Mouse (Mus musculus): ENCODE measurements around the gene Apoh. TPM values are rescaled to one million over a fixed set of nuclear protein-coding genes. Genes with fewer than 3 reads are reported as not detected.

Apoh gene
- polyA plus RNA-seq, 1 experiment from 2014 or later = 0.19 TPM

- no peak for ATAC-seq (ENCODE audit: low FRiP score)
- Histone ChIP-seq H3K9ac (ENCODE audit: low read depth, low read length) (0 out of 2 replicates have a peak overlapping the region, but pooled peaks have one; percentile 7), H3K4me1 (replicated peaks; ENCODE audit: control insufficient read depth, insufficient read depth, low read length) (no peaks in the 10 kb centered on the region), H3K4me2 (replicated peaks; ENCODE audit: low read depth, low read length) (no peak overlapping the region), H3K27ac (ENCODE audit: low read depth, low read length) (no peak overlapping the region), H3K27me3 (ENCODE audit: control insufficient read depth, insufficient read depth, low read length) (no peaks in the 10 kb centered on the region), H3K4me3 (ENCODE audit: low read depth, low read length) (no peak overlapping the region), H3K36me3 (ENCODE audit: control insufficient read depth, insufficient read depth, low read length) (no peaks in the 10 kb centered on the region), H3K9me3 (ENCODE audit: control insufficient read depth, low read length) (no peaks in the 10 kb centered on the region)
- WGBS = 87% methylated on average over 11 of the region's 11 CpGs
- no peak for DNase-seq (ENCODE audit: low spot score)
These were observed 24.0 kb upstream of the Apoh start for GRCm38 (mm10) chr11:108319162-108319561.

GRCm38 (mm10) chr11:108320561-108320960 lies 22.6 kb upstream of the Apoh start:
- Histone ChIP-seq H3K4me1 (replicated peaks; ENCODE audit: control insufficient read depth, insufficient read depth, low read length) (no peaks in the 10 kb centered on the region), H3K9ac (ENCODE audit: low read depth, low read length) (no peak overlapping the region), H3K36me3 (ENCODE audit: control insufficient read depth, insufficient read depth, low read length) (no peaks in the 10 kb centered on the region), H3K4me2 (replicated peaks; ENCODE audit: low read depth, low read length) (no peak overlapping the region), H3K27me3 (ENCODE audit: control insufficient read depth, insufficient read depth, low read length) (no peaks in the 10 kb centered on the region), H3K9me3 (ENCODE audit: control insufficient read depth, low read length) (no peaks in the 10 kb centered on the region), H3K4me3 (ENCODE audit: low read depth, low read length) (no peak overlapping the region), H3K27ac (ENCODE audit: low read depth, low read length) (no peak overlapping the region)
- 83% methylated on average over 7 of the region's 7 CpGs for WGBS
- ATAC-seq (ENCODE audit: low FRiP score) (no peak), DNase-seq (ENCODE audit: low spot score) (no peak)

- H3K4me3 ChIP-seq (ENCODE audit: low read depth, low read length) = no peak overlapping the region
- DNase-seq (ENCODE audit: low spot score) (no peak), ATAC-seq (ENCODE audit: low FRiP score) (no peak)
- H3K36me3 ChIP-seq (ENCODE audit: control insufficient read depth, insufficient read depth, low read length) = no peaks in the 10 kb centered on the region
- no peak overlapping the region for H3K27ac ChIP-seq (ENCODE audit: low read depth, low read length)
- no peaks in the 10 kb centered on the region for H3K9me3 ChIP-seq (ENCODE audit: control insufficient read depth, low read length)
- no peaks in the 10 kb centered on the region for H3K27me3 ChIP-seq (ENCODE audit: control insufficient read depth, insufficient read depth, low read length)
- WGBS = 87% methylated on average over 2 of the region's 2 CpGs
- H3K4me2 ChIP-seq (replicated peaks; ENCODE audit: low read depth, low read length) = no peak overlapping the region
- no peaks in the 10 kb centered on the region for H3K4me1 ChIP-seq (replicated peaks; ENCODE audit: control insufficient read depth, insufficient read depth, low read length)
- no peak overlapping the region for H3K9ac ChIP-seq (ENCODE audit: low read depth, low read length)
These were observed 21.0 kb upstream of the Apoh start for GRCm38 (mm10) chr11:108322156-108322555.

- Histone ChIP-seq H3K27me3 (ENCODE audit: control insufficient read depth, insufficient read depth, low read length) (no peaks in the 10 kb centered on the region), H3K27ac (ENCODE audit: low read depth, low read length) (no peak overlapping the region), H3K36me3 (ENCODE audit: control insufficient read depth, insufficient read depth, low read length) (no peaks in the 10 kb centered on the region), H3K9ac (ENCODE audit: low read depth, low read length) (no peak overlapping the region), H3K4me3 (ENCODE audit: low read depth, low read length) (no peak overlapping the region), H3K9me3 (ENCODE audit: control insufficient read depth, low read length) (no peaks in the 10 kb centered on the region), H3K4me2 (replicated peaks; ENCODE audit: low read depth, low read length) (no peak overlapping the region), H3K4me1 (replicated peaks; ENCODE audit: control insufficient read depth, insufficient read depth, low read length) (no peaks in the 10 kb centered on the region)
- DNase-seq (ENCODE audit: low spot score) (no peak), ATAC-seq (ENCODE audit: low FRiP score) (no peak)
- 86% methylated on average over 8 of the region's 8 CpGs for whole genome bisulfite sequencing
These were observed 17.2 kb upstream of the Apoh start for GRCm38 (mm10) chr11:108325943-108326342.

GRCm38 (mm10) chr11:108330818-108331217 lies 12.3 kb upstream of the Apoh start:
- no peak overlapping the region for H3K9ac ChIP-seq (ENCODE audit: low read depth, low read length)
- H3K4me2 ChIP-seq (replicated peaks; ENCODE audit: low read depth, low read length) = no peak overlapping the region
- ATAC-seq (ENCODE audit: low FRiP score) (no peak), DNase-seq (ENCODE audit: low spot score) (no peak)
- H3K27ac ChIP-seq (ENCODE audit: low read depth, low read length) = no peak overlapping the region
- H3K4me3 ChIP-seq (ENCODE audit: low read depth, low read length) = no peak overlapping the region
- WGBS = 87% methylated on average over 11 of the region's 11 CpGs
- H3K4me1 ChIP-seq (replicated peaks; ENCODE audit: control insufficient read depth, insufficient read depth, low read length) = 0 out of 2 replicates have a peak, but pooled peaks cover 2% of the 10 kb centered on the region
- H3K36me3 ChIP-seq (ENCODE audit: control insufficient read depth, insufficient read depth, low read length) = no peaks in the 10 kb centered on the region
- no peaks in the 10 kb centered on the region for H3K27me3 ChIP-seq (ENCODE audit: control insufficient read depth, insufficient read depth, low read length)
- H3K9me3 ChIP-seq (ENCODE audit: control insufficient read depth, low read length) = no peaks in the 10 kb centered on the region

GRCm38 (mm10) chr11:108333006-108333405 lies 10.1 kb upstream of the Apoh start:
- 68% methylated on average over 5 of the region's 5 CpGs for WGBS
- no peak overlapping the region for H3K9ac ChIP-seq (ENCODE audit: low read depth, low read length)
- no peak for ATAC-seq (ENCODE audit: low FRiP score)
- no peak overlapping the region for H3K4me2 ChIP-seq (replicated peaks; ENCODE audit: low read depth, low read length)
- no peak for DNase-seq (ENCODE audit: low spot score)
- H3K27me3 ChIP-seq (ENCODE audit: control insufficient read depth, insufficient read depth, low read length) = no peaks in the 10 kb centered on the region
- H3K9me3 ChIP-seq (ENCODE audit: control insufficient read depth, low read length) = no peaks in the 10 kb centered on the region
- no peak overlapping the region for H3K27ac ChIP-seq (ENCODE audit: low read depth, low read length)
- H3K4me3 ChIP-seq (ENCODE audit: low read depth, low read length) = no peak overlapping the region
- no peaks in the 10 kb centered on the region for H3K36me3 ChIP-seq (ENCODE audit: control insufficient read depth, insufficient read depth, low read length)
- 0 out of 2 replicates have a peak, but pooled peaks cover 2% of the 10 kb centered on the region for H3K4me1 ChIP-seq (replicated peaks; ENCODE audit: control insufficient read depth, insufficient read depth, low read length)

- ATAC-seq (ENCODE audit: low FRiP score) (no peak), DNase-seq (ENCODE audit: low spot score) (no peak)
- Histone ChIP-seq H3K4me3 (ENCODE audit: low read depth, low read length) (no peak overlapping the region), H3K36me3 (ENCODE audit: control insufficient read depth, insufficient read depth, low read length) (no peaks in the 10 kb centered on the region), H3K27ac (ENCODE audit: low read depth, low read length) (no peak overlapping the region), H3K9ac (ENCODE audit: low read depth, low read length) (no peak overlapping the region), H3K27me3 (ENCODE audit: control insufficient read depth, insufficient read depth, low read length) (no peaks in the 10 kb centered on the region), H3K4me2 (replicated peaks; ENCODE audit: low read depth, low read length) (no peak overlapping the region), H3K4me1 (replicated peaks; ENCODE audit: control insufficient read depth, insufficient read depth, low read length) (0 out of 2 replicates have a peak, but pooled peaks cover 2% of the 10 kb centered on the region), H3K9me3 (ENCODE audit: control insufficient read depth, low read length) (no peaks in the 10 kb centered on the region)
- 67% methylated on average over 8 of the region's 8 CpGs for WGBS
These were observed 9.4 kb upstream of the Apoh start for GRCm38 (mm10) chr11:108333583-108334379.

- H3K4me2 ChIP-seq (replicated peaks; ENCODE audit: low read depth, low read length) = no peak overlapping the region
- no peak overlapping the region for H3K9ac ChIP-seq (ENCODE audit: low read depth, low read length)
- WGBS = 75% methylated on average over 3 of the region's 3 CpGs
- H3K9me3 ChIP-seq (ENCODE audit: control insufficient read depth, low read length) = no peaks in the 10 kb centered on the region
- no peak for ATAC-seq (ENCODE audit: low FRiP score)
- no peaks in the 10 kb centered on the region for H3K36me3 ChIP-seq (ENCODE audit: control insufficient read depth, insufficient read depth, low read length)
- H3K27me3 ChIP-seq (ENCODE audit: control insufficient read depth, insufficient read depth, low read length) = no peaks in the 10 kb centered on the region
- no peak overlapping the region for H3K27ac ChIP-seq (ENCODE audit: low read depth, low read length)
- 0 out of 2 replicates have a peak, but pooled peaks cover 2% of the 10 kb centered on the region for H3K4me1 ChIP-seq (replicated peaks; ENCODE audit: control insufficient read depth, insufficient read depth, low read length)
- no peak for DNase-seq (ENCODE audit: low spot score)
- no peak overlapping the region for H3K4me3 ChIP-seq (ENCODE audit: low read depth, low read length)
These were observed 8.5 kb upstream of the Apoh start for GRCm38 (mm10) chr11:108334658-108335057.

GRCm38 (mm10) chr11:108335536-108335935 lies 7.6 kb upstream of the Apoh start:
- Histone ChIP-seq H3K4me3 (ENCODE audit: low read depth, low read length) (no peak overlapping the region), H3K4me2 (replicated peaks; ENCODE audit: low read depth, low read length) (no peak overlapping the region), H3K4me1 (replicated peaks; ENCODE audit: control insufficient read depth, insufficient read depth, low read length) (0 out of 2 replicates have a peak, but pooled peaks cover 2% of the 10 kb centered on the region), H3K27ac (ENCODE audit: low read depth, low read length) (no peak overlapping the region), H3K9me3 (ENCODE audit: control insufficient read depth, low read length) (no peaks in the 10 kb centered on the region), H3K9ac (ENCODE audit: low read depth, low read length) (no peak overlapping the region), H3K36me3 (ENCODE audit: control insufficient read depth, insufficient read depth, low read length) (no peaks in the 10 kb centered on the region), H3K27me3 (ENCODE audit: control insufficient read depth, insufficient read depth, low read length) (0 out of 2 replicates have a peak, but pooled peaks cover 1% of the 10 kb centered on the region)
- ATAC-seq (ENCODE audit: low FRiP score) (no peak), DNase-seq (ENCODE audit: low spot score) (no peak)
- whole genome bisulfite sequencing = 91% methylated on average over 4 of the region's 4 CpGs

All from hindbrain, embryonic 11.5 days (tissue).